Mouse (Mus musculus): ENCODE data around the gene Tshz3. TPM values are rescaled to one million over a fixed set of nuclear protein-coding genes. Genes with fewer than 3 reads are reported as not detected.

Tshz3 gene
- total RNA-seq, 2 experiments from 2014 or later: 5.5 to 6.1 TPM

DNA sequence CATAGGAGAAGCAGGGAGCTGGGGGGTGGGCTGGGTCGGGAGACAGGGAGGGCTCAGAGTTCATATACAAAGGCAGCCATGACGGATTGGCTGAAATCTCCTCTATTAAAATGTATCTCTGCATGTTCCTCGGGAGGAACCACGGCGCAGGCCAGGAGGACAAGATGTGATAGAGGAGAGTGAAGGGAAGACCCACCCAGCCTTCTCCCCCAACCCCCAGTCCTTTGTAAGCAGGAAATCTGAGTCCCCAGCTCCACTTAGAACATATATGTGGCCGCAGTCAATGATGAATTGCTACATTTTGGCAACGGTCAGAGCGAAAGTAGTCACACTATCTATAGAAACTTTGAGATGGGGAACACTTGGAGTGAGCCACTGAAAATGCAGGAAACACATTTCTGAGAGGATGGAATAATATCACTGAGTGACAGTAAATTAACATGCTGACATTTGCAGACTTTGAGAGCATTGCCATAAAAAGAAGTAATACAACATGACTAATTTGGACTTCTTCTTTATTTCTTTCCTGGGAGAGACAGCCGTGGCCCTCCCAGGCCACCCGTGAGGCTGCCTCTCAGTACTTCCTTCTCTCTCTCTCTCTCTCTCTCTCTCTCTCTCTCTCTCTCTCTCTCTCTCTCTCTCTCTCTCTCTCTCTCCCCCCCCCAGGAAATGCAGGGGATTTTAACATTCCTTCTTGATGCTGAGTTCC is 88.9 kb downstream of the Tshz3 start:
- DNase-seq: no peak

DNA sequence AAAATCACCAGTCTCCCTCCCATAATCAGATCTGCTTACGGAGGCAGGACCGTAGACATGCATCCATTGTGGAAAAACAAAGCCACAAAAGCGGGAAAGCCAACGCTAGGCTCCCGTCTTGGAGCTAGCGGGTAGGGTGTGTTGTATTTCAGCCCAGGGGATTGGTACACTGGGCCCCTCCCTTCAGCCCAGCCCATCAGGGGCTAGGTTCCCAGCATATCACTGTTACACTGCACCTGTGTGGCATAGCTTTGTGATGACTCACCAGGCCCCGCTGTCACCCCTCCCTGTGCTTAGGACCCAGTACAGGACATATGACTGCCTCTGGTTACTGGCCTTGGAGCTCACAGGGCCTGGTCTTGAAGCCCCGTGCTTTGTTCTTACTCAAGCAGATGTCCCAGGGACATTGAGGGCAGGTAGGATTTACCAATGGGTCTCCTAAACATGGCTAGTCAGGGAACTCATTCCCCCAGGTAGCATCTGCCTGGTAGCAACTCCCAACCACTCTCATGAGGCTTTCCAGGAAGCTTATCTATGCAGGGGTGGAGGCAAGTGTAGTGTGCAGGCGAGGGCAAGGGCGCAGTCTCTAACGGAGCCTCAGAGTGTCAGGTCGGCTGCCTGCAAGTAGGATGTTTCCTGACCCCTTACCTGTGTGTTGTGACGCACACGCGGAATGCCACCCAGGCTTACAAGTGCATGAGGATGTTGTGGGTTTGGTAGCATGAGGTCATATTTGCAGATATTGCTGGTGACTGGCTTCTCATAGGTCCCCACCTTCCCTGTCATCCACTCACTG is 98.7 kb downstream of the Tshz3 start:
- no peak for DNase-seq

All from heart, postnatal 4 days (tissue).